Mouse (Mus musculus): Measurements from ENCODE around the gene Prr19. TPM values are rescaled to one million over a fixed set of nuclear protein-coding genes. Genes with fewer than 3 reads are reported as not detected.
A peak's percentile ranks its signal among the peaks of the same experiment; 100 is the strongest.

Prr19 gene
- total and polyA plus RNA-seq, 2 experiments from 2014 or later, result 2.5 to 2.6 TPM

- no peak for ATAC-seq
- no peak overlapping the region for H3K4me2 ChIP-seq (ENCODE audit: low read depth)
- H3K27ac ChIP-seq (ENCODE audit: low read depth, low read length), result no peak overlapping the region
- DNase-seq, result no peak
- H3K9ac ChIP-seq, result no peak overlapping the region
- H3K9me3 ChIP-seq (ENCODE audit: low read length), result no peaks in the 10 kb centered on the region
- 79% methylated on average over 8 of the region's 8 CpGs for WGBS
- TF ChIP-seq CTCF (IDR thresholded peaks at IDR 0.05; ENCODE audit: low read depth), result peak; percentile 41
- H3K27me3 ChIP-seq (ENCODE audit: insufficient read depth, low read length), result no peaks in the 10 kb centered on the region
- H3K4me3 ChIP-seq (ENCODE audit: low read depth, low read length), result no peak overlapping the region
- peaks cover 15% of the 10 kb centered on the region for H3K4me1 ChIP-seq (ENCODE audit: insufficient read depth)
- peaks cover 74% of the 10 kb centered on the region for H3K36me3 ChIP-seq (ENCODE audit: insufficient read depth)
Observed at GRCm38 (mm10) chr7:25286989-25287388, 14.2 kb upstream of the Prr19 start.

- H3K27me3 ChIP-seq (ENCODE audit: insufficient read depth, low read length), result no peaks in the 10 kb centered on the region
- H3K4me2 ChIP-seq (ENCODE audit: low read depth), result no peak overlapping the region
- ATAC-seq, result no peak
- WGBS, result 91% methylated on average over 12 of the region's 12 CpGs
- no peaks in the 10 kb centered on the region for H3K9me3 ChIP-seq (ENCODE audit: low read length)
- DNase-seq, result no peak
- H3K4me3 ChIP-seq (ENCODE audit: low read depth, low read length), result no peak overlapping the region
- H3K36me3 ChIP-seq (ENCODE audit: insufficient read depth), result peaks cover 84% of the 10 kb centered on the region
- peaks cover 15% of the 10 kb centered on the region for H3K4me1 ChIP-seq (ENCODE audit: insufficient read depth)
- no peak overlapping the region for H3K9ac ChIP-seq
- TF ChIP-seq CTCF (IDR thresholded peaks at IDR 0.05; ENCODE audit: low read depth), result no peak
- H3K27ac ChIP-seq (ENCODE audit: low read depth, low read length), result no peak overlapping the region
Observed at GRCm38 (mm10) chr7:25288011-25288410, 13.2 kb upstream of the Prr19 start.

GRCm38 (mm10) chr7:25288721-25289120 lies 12.5 kb upstream of the Prr19 start:
- H3K4me1 ChIP-seq (ENCODE audit: insufficient read depth), result peaks cover 11% of the 10 kb centered on the region
- no peaks in the 10 kb centered on the region for H3K9me3 ChIP-seq (ENCODE audit: low read length)
- H3K27ac ChIP-seq (ENCODE audit: low read depth, low read length), result no peak overlapping the region
- 90% methylated on average over 3 of the region's 3 CpGs for WGBS
- no peak overlapping the region for H3K4me2 ChIP-seq (ENCODE audit: low read depth)
- peaks cover 91% of the 10 kb centered on the region for H3K36me3 ChIP-seq (ENCODE audit: insufficient read depth)
- no peak for DNase-seq
- H3K4me3 ChIP-seq (ENCODE audit: low read depth, low read length), result no peak overlapping the region
- TF ChIP-seq CTCF (IDR thresholded peaks at IDR 0.05; ENCODE audit: low read depth), result no peak
- no peak for ATAC-seq
- H3K27me3 ChIP-seq (ENCODE audit: insufficient read depth, low read length), result no peaks in the 10 kb centered on the region
- H3K9ac ChIP-seq, result no peak overlapping the region

GRCm38 (mm10) chr7:25289925-25290324 lies 11.3 kb upstream of the Prr19 start:
- no peak overlapping the region for H3K9ac ChIP-seq
- H3K36me3 ChIP-seq (ENCODE audit: insufficient read depth), result peaks cover 100% of the 10 kb centered on the region
- no peak for TF ChIP-seq CTCF (IDR thresholded peaks at IDR 0.05; ENCODE audit: low read depth)
- no peaks in the 10 kb centered on the region for H3K4me1 ChIP-seq (ENCODE audit: insufficient read depth)
- H3K4me3 ChIP-seq (ENCODE audit: low read depth, low read length), result no peak overlapping the region
- 96% methylated on average over 3 of the region's 3 CpGs for WGBS
- ATAC-seq, result no peak
- H3K9me3 ChIP-seq (ENCODE audit: low read length), result no peaks in the 10 kb centered on the region
- no peaks in the 10 kb centered on the region for H3K27me3 ChIP-seq (ENCODE audit: insufficient read depth, low read length)
- H3K27ac ChIP-seq (ENCODE audit: low read depth, low read length), result no peak overlapping the region
- H3K4me2 ChIP-seq (ENCODE audit: low read depth), result no peak overlapping the region
- no peak for DNase-seq

- H3K9me3 ChIP-seq (ENCODE audit: low read length), result no peaks in the 10 kb centered on the region
- no peak overlapping the region for H3K4me3 ChIP-seq (ENCODE audit: low read depth, low read length)
- WGBS, result 95% methylated on average over 1 of the region's 1 CpGs
- no peak for TF ChIP-seq CTCF (IDR thresholded peaks at IDR 0.05; ENCODE audit: low read depth)
- no peak for DNase-seq
- H3K27me3 ChIP-seq (ENCODE audit: insufficient read depth, low read length), result no peaks in the 10 kb centered on the region
- H3K9ac ChIP-seq, result no peak overlapping the region
- no peak overlapping the region for H3K27ac ChIP-seq (ENCODE audit: low read depth, low read length)
- no peaks in the 10 kb centered on the region for H3K4me1 ChIP-seq (ENCODE audit: insufficient read depth)
- no peak for ATAC-seq
- peaks cover 100% of the 10 kb centered on the region for H3K36me3 ChIP-seq (ENCODE audit: insufficient read depth)
- H3K4me2 ChIP-seq (ENCODE audit: low read depth), result no peak overlapping the region
Observed at GRCm38 (mm10) chr7:25290463-25290862, 10.7 kb upstream of the Prr19 start.

- no peak for DNase-seq
Observed at GRCm38 (mm10) chr7:25290911-25291310, 10.3 kb upstream of the Prr19 start.

GRCm38 (mm10) chr7:25292107-25292506 lies 9.1 kb upstream of the Prr19 start:
- no peak for ATAC-seq
- no peak for TF ChIP-seq CTCF (IDR thresholded peaks at IDR 0.05; ENCODE audit: low read depth)
- no peak overlapping the region for H3K4me2 ChIP-seq (ENCODE audit: low read depth)
- WGBS, result 62% methylated on average over 7 of the region's 7 CpGs
- H3K9ac ChIP-seq, result no peak overlapping the region
- no peaks in the 10 kb centered on the region for H3K27me3 ChIP-seq (ENCODE audit: insufficient read depth, low read length)
- DNase-seq, result no peak
- peaks cover 85% of the 10 kb centered on the region for H3K36me3 ChIP-seq (ENCODE audit: insufficient read depth)
- peaks cover 8% of the 10 kb centered on the region; the same call in 1 of the 2 replicates for H3K4me1 ChIP-seq (ENCODE audit: insufficient read depth)
- H3K9me3 ChIP-seq (ENCODE audit: low read length), result no peaks in the 10 kb centered on the region
- no peak overlapping the region for H3K27ac ChIP-seq (ENCODE audit: low read depth, low read length)
- H3K4me3 ChIP-seq (ENCODE audit: low read depth, low read length), result no peak overlapping the region

More at GRCm38 (mm10) chr7:25290911-25291310, 10.3 kb upstream of the Prr19 start:
- Histone ChIP-seq H3K36me3 (ENCODE audit: insufficient read depth) (peaks cover 97% of the 10 kb centered on the region), H3K4me3 (ENCODE audit: low read depth, low read length) (no peak overlapping the region), H3K4me2 (ENCODE audit: low read depth) (no peak overlapping the region), H3K9ac (no peak overlapping the region), H3K9me3 (ENCODE audit: low read length) (no peaks in the 10 kb centered on the region), H3K27ac (ENCODE audit: low read depth, low read length) (no peak overlapping the region), H3K27me3 (ENCODE audit: insufficient read depth, low read length) (no peaks in the 10 kb centered on the region), H3K4me1 (ENCODE audit: insufficient read depth) (peaks cover 4% of the 10 kb centered on the region; the same call in 1 of the 2 replicates)
- 65% methylated on average over 2 of the region's 2 CpGs for WGBS
- ATAC-seq, result no peak
- no peak for TF ChIP-seq CTCF (IDR thresholded peaks at IDR 0.05; ENCODE audit: low read depth)

Data from forebrain, postnatal 0 days (tissue).